Mouse (Mus musculus) urinary bladder, postnatal 0 days (tissue): ENCODE data around the gene Ethe1. TPM values are rescaled to one million over a fixed set of nuclear protein-coding genes. Genes with fewer than 3 reads are reported as not detected.

Experiments
- polyA plus RNA-seq: library from polyadenylated mRNA; unstranded; fragments of >200 nt; fragmentation: Nextera tagmentation; extraction: Ambion mirVana; gene quantifications from 2 replicates; pipeline ENCODE4 v1.2.1, GENCODE M21; 2015

The Ethe1 gene
- 82.4 and 97.2 TPM in 2 replicates for polyA plus RNA-seq

DNA sequence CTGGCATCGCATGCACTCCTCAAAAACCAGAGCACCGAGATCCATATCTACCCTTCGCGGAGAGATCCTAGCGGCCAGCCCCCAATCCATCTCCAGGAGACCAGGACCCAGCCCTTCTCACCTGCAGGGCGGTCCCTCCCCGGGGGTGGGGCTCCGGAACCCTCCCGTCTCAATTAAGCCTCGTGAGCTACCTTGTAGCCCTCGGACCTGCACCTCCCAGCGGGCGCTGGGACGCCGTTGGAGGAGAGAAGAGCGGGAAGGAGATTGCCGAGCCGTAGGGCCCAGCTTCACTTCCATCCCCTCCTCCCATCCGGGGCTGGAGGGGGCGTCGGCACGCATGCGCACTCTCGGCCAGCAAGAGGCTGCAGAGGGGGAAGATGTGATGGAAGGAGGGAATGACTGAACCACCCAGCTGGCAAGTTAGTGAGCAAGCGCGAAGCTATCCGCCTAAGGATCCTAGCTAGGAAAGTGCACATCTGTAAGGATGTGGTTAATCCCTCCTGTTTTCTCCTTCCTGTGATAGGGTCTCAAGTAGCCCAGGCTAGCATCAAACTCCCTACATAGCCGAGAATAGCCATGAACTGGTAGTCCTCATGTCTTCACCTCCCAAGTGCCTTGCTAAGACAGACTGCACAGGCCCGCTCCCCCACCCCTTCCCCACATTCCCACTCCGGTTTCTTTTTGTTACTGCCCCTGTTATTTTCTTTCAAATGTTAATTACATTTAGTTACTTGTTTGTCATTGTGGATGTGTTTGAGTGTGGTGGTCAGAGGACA, at the start of gene Ethe1, which contains the start of gene Zfp575:
TSS of gene Ethe1 (plus strand) at position 214 of the 776 bp plus-strand sequence.
TSS of gene Zfp575 (minus strand) at position 312 of the 776 bp plus-strand sequence.

GRCm38 (mm10) chr7:24546068-24546614, 41.2 kb upstream of the Ethe1 start, which contains the start of the genes Pinlyp and Xrcc1:
Gene Pinlyp (minus strand): TSS chr7:24546118.
Gene Xrcc1 (plus strand): TSS chr7:24546289.

DNA sequence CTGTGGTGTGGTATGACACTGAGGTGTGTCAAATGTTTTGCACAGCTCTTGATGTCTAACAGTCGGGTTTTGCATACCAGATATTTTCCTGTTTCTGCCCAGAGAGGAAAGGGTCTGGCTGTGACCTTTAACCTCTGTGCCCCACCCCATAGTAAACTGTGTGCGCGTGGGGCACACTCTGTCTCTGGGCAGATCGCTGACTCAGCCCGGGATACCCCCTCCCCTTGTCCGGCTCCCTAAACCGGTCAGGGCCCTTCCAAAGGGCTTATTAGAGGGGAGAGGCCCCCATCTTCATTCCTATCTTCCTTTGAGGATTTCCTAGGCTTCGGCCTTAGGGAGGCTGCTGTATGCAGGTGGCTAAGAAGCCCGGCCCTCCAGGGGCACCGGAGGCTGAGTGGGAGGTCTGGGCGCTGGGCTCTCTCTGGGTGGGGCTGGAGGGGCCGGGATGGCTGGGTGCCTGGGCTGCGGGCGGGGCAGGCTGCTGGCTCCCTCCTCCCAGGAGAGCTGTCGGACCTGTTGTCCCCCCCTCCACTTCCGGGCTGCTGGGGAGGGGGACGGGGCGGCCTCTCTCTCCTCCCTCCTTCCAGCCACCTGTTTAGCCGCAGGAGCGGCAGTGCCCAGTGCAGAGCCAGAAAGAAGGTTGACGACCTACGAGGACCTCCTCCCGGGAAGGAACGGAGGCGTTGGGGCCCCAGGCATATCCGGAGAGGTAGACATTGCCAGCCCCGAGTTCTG, 23.0 kb downstream of the Ethe1 start, which contains the start of gene Phldb3:
TSS of gene Phldb3 (plus strand) at position 620 of the 735 bp plus-strand sequence.

DNA sequence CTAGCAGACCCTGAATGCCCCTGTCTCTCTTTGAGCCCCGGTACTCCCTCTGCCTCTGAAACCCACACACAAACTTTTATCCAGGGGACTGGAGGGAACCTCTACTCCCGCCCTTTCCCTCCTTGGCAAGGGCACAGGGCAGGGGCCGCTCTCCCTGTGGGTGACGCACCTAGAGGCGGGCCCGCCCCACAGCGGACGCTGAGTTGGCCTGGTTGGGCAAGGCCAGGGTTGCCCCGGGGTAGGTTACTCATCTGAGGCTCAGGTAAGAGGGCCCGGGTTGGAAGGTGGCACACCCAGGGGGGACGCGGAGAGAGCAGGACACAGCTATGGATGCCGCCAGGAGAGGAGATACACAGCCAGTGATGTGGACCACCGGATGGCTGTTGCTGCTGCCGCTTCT, 48.9 kb downstream of the Ethe1 start, which contains the start of gene Lypd3:
TSS of gene Lypd3 (plus strand) at position 287 of the 400 bp plus-strand sequence.

Other genes with a start within 250 kb of the Ethe1 start
- 0.54 and 0.85 TPM in 2 replicates for gene Lypd5, start 238.3 kb upstream of the Ethe1 start, polyA plus RNA-seq
- gene Kcnn4, start 217.3 kb upstream of the Ethe1 start, polyA plus RNA-seq = 6.5 and 10.8 TPM in 2 replicates
- gene Smg9, start 187.9 kb upstream of the Ethe1 start, polyA plus RNA-seq = 16.0 and 19.1 TPM in 2 replicates
- 0.08 TPM in 1 of 2 replicates, not detected in the other for gene Irgc1, start 135.2 kb upstream of the Ethe1 start, polyA plus RNA-seq
- gene Plaur, start 125.1 kb upstream of the Ethe1 start, polyA plus RNA-seq = 34.6 and 58.9 TPM in 2 replicates
- gene Cadm4, start 105.5 kb upstream of the Ethe1 start, polyA plus RNA-seq = 1.9 and 2.9 TPM in 2 replicates
- gene Zfp428, start 80.5 kb upstream of the Ethe1 start, polyA plus RNA-seq = 15.6 and 20.1 TPM in 2 replicates
- gene AC161166.1, start 75.1 kb upstream of the Ethe1 start, polyA plus RNA-seq = 0.11 TPM in 1 of 2 replicates, not detected in the other
- 3.1 and 3.2 TPM in 2 replicates for gene Irgq, start 56.9 kb upstream of the Ethe1 start, polyA plus RNA-seq
- 0.19 TPM in 1 of 2 replicates, not detected in the other for gene Pinlyp, start 41.4 kb upstream of the Ethe1 start, polyA plus RNA-seq
- gene Xrcc1, start 41.3 kb upstream of the Ethe1 start, polyA plus RNA-seq = 33.5 and 36.6 TPM in 2 replicates
- 3.2 and 3.6 TPM in 2 replicates for gene Zfp575, start 98 bp downstream of the Ethe1 start, polyA plus RNA-seq
- gene Phldb3, start 23.2 kb downstream of the Ethe1 start, polyA plus RNA-seq = 0.47 and 0.49 TPM in 2 replicates
- 8.4 and 12.9 TPM in 2 replicates for gene Lypd3, start 49.0 kb downstream of the Ethe1 start, polyA plus RNA-seq
- not detected in 2 replicates for gene Tex101, start 89.1 kb downstream of the Ethe1 start, polyA plus RNA-seq
- gene BC049730, start 121.7 kb downstream of the Ethe1 start, polyA plus RNA-seq = not detected in 2 replicates
- gene Gm4763, start 139.4 kb downstream of the Ethe1 start, polyA plus RNA-seq = not detected in 2 replicates
- 0.82 TPM in 1 of 2 replicates, not detected in the other for gene Cd177, start 172.8 kb downstream of the Ethe1 start, polyA plus RNA-seq
- 0.45 TPM in 1 of 2 replicates, not detected in the other for gene Ceacam10, start 189.7 kb downstream of the Ethe1 start, polyA plus RNA-seq